Mouse (Mus musculus): ENCODE results near the gene Wfdc3. TPM values are rescaled to one million over a fixed set of nuclear protein-coding genes. Genes with fewer than 3 reads are reported as not detected.
A peak's percentile ranks its signal among the peaks of the same experiment; 100 is the strongest.

Gene Wfdc3
- polyA plus RNA-seq, 1 experiment from 2014 or later = 1.2 TPM

- Histone ChIP-seq H3K27ac (replicated peaks) (peak overlapping the region; percentile 88), H3K27me3 (ENCODE audit: low read depth, poor library complexity, severe bottlenecking) (peaks cover 13% of the 10 kb centered on the region; the same call in 1 of the 2 replicates)
These were observed 39.2 kb upstream of the Wfdc3 start for GRCm38 (mm10) chr2:164784869-164785420.

GRCm38 (mm10) chr2:164783926-164784581, 38.3 kb upstream of the Wfdc3 start:
- H3K27me3 ChIP-seq (ENCODE audit: low read depth, poor library complexity, severe bottlenecking) = peaks cover 13% of the 10 kb centered on the region; the same call in 1 of the 2 replicates
- no peaks in the 10 kb centered on the region for H3K9me3 ChIP-seq (replicated peaks)
- no peak overlapping the region for H3K27ac ChIP-seq (replicated peaks)
- 75% methylated on average over 7 of the region's 7 CpGs for WGBS
- H3K36me3 ChIP-seq = peaks cover 9% of the 10 kb centered on the region
- no peak for DNase-seq (ENCODE audit: low spot score)
- no peak overlapping the region for H3K4me3 ChIP-seq
- H3K4me1 ChIP-seq = peaks cover 34% of the 10 kb centered on the region

More at GRCm38 (mm10) chr2:164784869-164785420, 39.2 kb upstream of the Wfdc3 start:
- 20% methylated on average over 7 of the region's 7 CpGs for WGBS
- H3K4me1 ChIP-seq = peaks cover 34% of the 10 kb centered on the region
- H3K36me3 ChIP-seq = peaks cover 14% of the 10 kb centered on the region
- H3K4me3 ChIP-seq = peak overlapping the region; percentile 77
- no peaks in the 10 kb centered on the region for H3K9me3 ChIP-seq (replicated peaks)
- no peak for DNase-seq (ENCODE audit: low spot score)

GRCm38 (mm10) chr2:164781876-164782275, 36.1 kb upstream of the Wfdc3 start:
- no peak overlapping the region for H3K27ac ChIP-seq (replicated peaks)
- DNase-seq (ENCODE audit: low spot score) = no peak
- H3K4me1 ChIP-seq = peaks cover 23% of the 10 kb centered on the region
- H3K4me3 ChIP-seq = no peak overlapping the region
- no peaks in the 10 kb centered on the region for H3K9me3 ChIP-seq (replicated peaks)
- peaks cover 10% of the 10 kb centered on the region; the same call in 1 of the 2 replicates for H3K27me3 ChIP-seq (ENCODE audit: low read depth, poor library complexity, severe bottlenecking)
- no peaks in the 10 kb centered on the region for H3K36me3 ChIP-seq
- 75% methylated on average over 4 of the region's 4 CpGs for WGBS

GRCm38 (mm10) chr2:164779481-164780086, 33.9 kb upstream of the Wfdc3 start, which contains the start of gene Tnnc2:
Gene Tnnc2 (minus strand): TSS chr2:164779967.
- 72% methylated on average over 8 of the region's 8 CpGs for WGBS

GRCm38 (mm10) chr2:164778809-164779208, 33.1 kb upstream of the Wfdc3 start:
- Histone ChIP-seq H3K27me3 (ENCODE audit: low read depth, poor library complexity, severe bottlenecking) (no peaks in the 10 kb centered on the region), H3K9me3 (replicated peaks) (no peaks in the 10 kb centered on the region), H3K4me1 (no peaks in the 10 kb centered on the region), H3K4me3 (no peak overlapping the region), H3K36me3 (no peaks in the 10 kb centered on the region), H3K27ac (replicated peaks) (no peak overlapping the region)
- 88% methylated on average over 7 of the region's 7 CpGs for WGBS
- no peak for DNase-seq (ENCODE audit: low spot score)

More at GRCm38 (mm10) chr2:164779481-164780086, 33.9 kb upstream of the Wfdc3 start, which contains the start of gene Tnnc2:
- Histone ChIP-seq H3K27ac (replicated peaks) (no peak within 1 kb of the TSS), H3K4me1 (peaks cover under 1% of the 10 kb centered on the region), H3K27me3 (ENCODE audit: low read depth, poor library complexity, severe bottlenecking) (peaks cover 2% of the 10 kb centered on the region; the same call in 1 of the 2 replicates), H3K36me3 (no peaks in the 10 kb centered on the region), H3K4me3 (no peak within 1 kb of the TSS), H3K9me3 (replicated peaks) (no peaks in the 10 kb centered on the region)
- no peak for DNase-seq (ENCODE audit: low spot score)

GRCm38 (mm10) chr2:164778015-164778287, 32.2 kb upstream of the Wfdc3 start:
- Histone ChIP-seq H3K36me3 (peaks cover 6% of the 10 kb centered on the region), H3K4me1 (no peaks in the 10 kb centered on the region; the same call in 1 of the 2 replicates), H3K9me3 (replicated peaks) (no peaks in the 10 kb centered on the region), H3K27me3 (ENCODE audit: low read depth, poor library complexity, severe bottlenecking) (no peaks in the 10 kb centered on the region), H3K4me3 (no peak overlapping the region), H3K27ac (replicated peaks) (no peak overlapping the region)
- WGBS = 94% methylated on average over 11 of the region's 11 CpGs
- DNase-seq (ENCODE audit: low spot score) = no peak

GRCm38 (mm10) chr2:164777246-164778014, 31.7 kb upstream of the Wfdc3 start:
- Histone ChIP-seq H3K27ac (replicated peaks) (no peak overlapping the region), H3K27me3 (ENCODE audit: low read depth, poor library complexity, severe bottlenecking) (no peaks in the 10 kb centered on the region), H3K4me1 (no peaks in the 10 kb centered on the region; the same call in 1 of the 2 replicates), H3K9me3 (replicated peaks) (no peaks in the 10 kb centered on the region), H3K4me3 (no peak overlapping the region), H3K36me3 (peaks cover 11% of the 10 kb centered on the region)
- no peak for DNase-seq (ENCODE audit: low spot score)
- 86% methylated on average over 30 of the region's 30 CpGs for WGBS

GRCm38 (mm10) chr2:164776801-164777200, 31.1 kb upstream of the Wfdc3 start:
- DNase-seq (ENCODE audit: low spot score) = no peak
- Histone ChIP-seq H3K27ac (replicated peaks) (no peak overlapping the region), H3K27me3 (ENCODE audit: low read depth, poor library complexity, severe bottlenecking) (no peaks in the 10 kb centered on the region), H3K4me1 (peaks cover 6% of the 10 kb centered on the region), H3K9me3 (replicated peaks) (no peaks in the 10 kb centered on the region), H3K36me3 (peaks cover 17% of the 10 kb centered on the region), H3K4me3 (no peak overlapping the region)
- 64% methylated on average over 17 of the region's 17 CpGs for WGBS

GRCm38 (mm10) chr2:164776130-164776529, 30.4 kb upstream of the Wfdc3 start:
- H3K4me1 ChIP-seq = peaks cover 13% of the 10 kb centered on the region
- H3K4me3 ChIP-seq = no peak overlapping the region
- WGBS = 90% methylated on average over 6 of the region's 6 CpGs
- H3K9me3 ChIP-seq (replicated peaks) = no peaks in the 10 kb centered on the region
- no peak overlapping the region for H3K27ac ChIP-seq (replicated peaks)
- no peaks in the 10 kb centered on the region for H3K27me3 ChIP-seq (ENCODE audit: low read depth, poor library complexity, severe bottlenecking)
- H3K36me3 ChIP-seq = peaks cover 24% of the 10 kb centered on the region
- no peak for DNase-seq (ENCODE audit: low spot score)

- Histone ChIP-seq H3K36me3 (peaks cover 30% of the 10 kb centered on the region), H3K27ac (replicated peaks) (no peak overlapping the region), H3K9me3 (replicated peaks) (no peaks in the 10 kb centered on the region), H3K4me1 (peaks cover 26% of the 10 kb centered on the region), H3K27me3 (ENCODE audit: low read depth, poor library complexity, severe bottlenecking) (no peaks in the 10 kb centered on the region), H3K4me3 (no peak overlapping the region)
- 89% methylated on average over 5 of the region's 5 CpGs for WGBS
- no peak for DNase-seq (ENCODE audit: low spot score)
These were observed 28.2 kb upstream of the Wfdc3 start for GRCm38 (mm10) chr2:164773989-164774364.

- no peak for DNase-seq (ENCODE audit: low spot score)
- no peaks in the 10 kb centered on the region for H3K9me3 ChIP-seq (replicated peaks)
- H3K4me3 ChIP-seq = no peak overlapping the region
- no peaks in the 10 kb centered on the region for H3K27me3 ChIP-seq (ENCODE audit: low read depth, poor library complexity, severe bottlenecking)
- H3K27ac ChIP-seq (replicated peaks) = no peak overlapping the region
- H3K4me1 ChIP-seq = peaks cover 26% of the 10 kb centered on the region
- H3K36me3 ChIP-seq = peaks cover 31% of the 10 kb centered on the region
- WGBS = 83% methylated on average over 14 of the region's 14 CpGs
These were observed 27.7 kb upstream of the Wfdc3 start for GRCm38 (mm10) chr2:164773229-164773988.

GRCm38 (mm10) chr2:164771123-164771522, 25.4 kb upstream of the Wfdc3 start:
- 84% methylated on average over 8 of the region's 8 CpGs for WGBS
- Histone ChIP-seq H3K27ac (replicated peaks) (peak overlapping the region; percentile 98), H3K4me1 (peaks cover 26% of the 10 kb centered on the region), H3K9me3 (replicated peaks) (no peaks in the 10 kb centered on the region), H3K27me3 (ENCODE audit: low read depth, poor library complexity, severe bottlenecking) (no peaks in the 10 kb centered on the region), H3K4me3 (peak overlapping the region; percentile 99), H3K36me3 (peaks cover 54% of the 10 kb centered on the region)
- no peak for DNase-seq (ENCODE audit: low spot score)

Measured in midbrain, embryonic 10.5 days (tissue).